Mouse (Mus musculus): ENCODE measurements at regions not wholly inside any gene's neighbourhood (a gene's known extent, or its start where the extent isn't known, plus 50 kb on each side); places are given as distances from the start of the nearest gene placed in this dataset.
A peak's percentile ranks its signal among the peaks of the same experiment; 100 is the strongest.

- peak overlapping the region; percentile 72 for H3K27ac ChIP-seq
- DNase-seq (ENCODE audit: low spot score in 2 of 2) = no peak
- TF ChIP-seq CTCF (conservative IDR thresholded peaks at IDR 0.05) = no peak
- no peak overlapping the region for H3K4me3 ChIP-seq
Measured at GRCm38 (mm10) chr3:15110037-15110748, 221.9 kb downstream of the Gm9733 start.

GRCm38 (mm10) chr3:15112177-15112838 lies 219.8 kb downstream of the Gm9733 start:
- Histone ChIP-seq H3K4me3 (no peak overlapping the region), H3K27ac (peak overlapping the region; percentile 79)
- peak in 1 of 2 experiments; percentile 11 for DNase-seq (ENCODE audit: low spot score in 2 of 2)
- no peak for TF ChIP-seq CTCF (conservative IDR thresholded peaks at IDR 0.05)

DNA sequence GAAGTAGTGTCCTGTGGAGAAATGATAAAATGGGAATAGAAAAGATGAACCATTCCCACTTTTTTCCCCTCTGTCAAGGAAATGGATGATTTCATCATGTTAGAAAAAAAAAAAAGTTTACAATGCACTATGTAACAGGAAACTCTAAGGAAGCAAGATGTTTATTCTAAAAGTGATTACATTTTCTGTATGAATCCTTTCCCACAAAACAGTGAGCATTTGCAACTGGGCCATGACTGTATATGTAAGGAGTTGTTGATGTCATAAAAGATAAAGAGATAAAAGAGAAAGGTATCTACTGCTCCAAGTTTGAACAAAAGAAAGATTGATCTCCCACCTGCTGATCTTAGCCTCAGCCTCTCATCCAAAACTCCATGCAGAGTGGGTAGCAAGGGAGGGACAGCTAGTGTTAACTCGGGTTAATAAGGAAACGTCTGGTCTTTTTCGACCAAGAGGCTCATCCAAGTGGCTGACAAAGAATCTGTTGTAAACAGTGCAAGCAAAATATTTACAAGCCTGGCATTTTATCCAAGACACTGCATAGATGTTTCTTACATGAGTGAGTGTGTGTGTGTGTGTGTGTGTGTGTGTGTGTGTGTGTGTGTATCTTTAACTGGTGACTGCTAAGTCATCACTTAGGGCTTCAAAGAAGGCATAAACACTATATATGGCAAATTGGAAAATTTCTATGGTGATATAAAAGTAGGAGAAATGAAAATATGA lies 213.3 kb downstream of the Gm9733 start:
- DNase-seq (ENCODE audit: low spot score in 2 of 2) = no peak
- Histone ChIP-seq H3K4me3 (no peak overlapping the region), H3K27ac (no peak overlapping the region)
- no peak for TF ChIP-seq CTCF (conservative IDR thresholded peaks at IDR 0.05)

GRCm38 (mm10) chr3:15126736-15127135 lies 205.4 kb downstream of the Gm9733 start:
- no peak for DNase-seq (ENCODE audit: low spot score in 2 of 2)
- TF ChIP-seq CTCF (conservative IDR thresholded peaks at IDR 0.05) = no peak
- H3K27ac ChIP-seq = no peak overlapping the region
- no peak overlapping the region for H3K4me3 ChIP-seq

GRCm38 (mm10) chr3:15128370-15128769 lies 203.7 kb downstream of the Gm9733 start:
- Histone ChIP-seq H3K4me3 (no peak overlapping the region), H3K27ac (no peak overlapping the region)
- no peak for TF ChIP-seq CTCF (conservative IDR thresholded peaks at IDR 0.05)
- no peak for DNase-seq (ENCODE audit: low spot score in 2 of 2)

DNA sequence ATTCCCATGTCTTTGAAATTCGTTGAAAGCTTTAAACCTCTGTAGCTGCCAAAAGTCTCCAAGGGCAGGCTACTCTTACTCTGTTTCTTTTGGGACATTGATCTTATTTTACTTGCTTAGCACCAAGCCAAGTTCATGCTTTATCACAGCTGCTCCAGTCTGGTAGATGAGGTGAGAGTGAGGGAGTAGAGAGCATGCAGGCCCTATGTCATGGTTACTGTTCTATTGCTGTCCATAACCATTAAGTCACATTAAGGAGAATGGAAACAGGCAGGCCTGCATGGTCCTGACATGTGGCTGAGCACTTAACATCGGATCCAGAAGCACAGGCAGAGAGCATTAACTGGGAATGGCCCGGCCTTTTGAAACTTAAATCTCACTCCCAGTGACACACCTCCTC lies 203.1 kb downstream of the Gm9733 start:
- TF ChIP-seq CTCF (conservative IDR thresholded peaks at IDR 0.05) = no peak

GRCm38 (mm10) chr3:15129729-15130369 lies 202.3 kb downstream of the Gm9733 start:
- DNase-seq (ENCODE audit: low spot score in 2 of 2) = no peak
- no peak overlapping the region for H3K27ac ChIP-seq
- no peak overlapping the region for H3K4me3 ChIP-seq
- TF ChIP-seq CTCF (conservative IDR thresholded peaks at IDR 0.05) = no peak

More for the DNA sequence above, 203.1 kb downstream of the Gm9733 start:
- no peak for DNase-seq (ENCODE audit: low spot score in 2 of 2)
- Histone ChIP-seq H3K4me3 (no peak overlapping the region), H3K27ac (no peak overlapping the region)

DNA sequence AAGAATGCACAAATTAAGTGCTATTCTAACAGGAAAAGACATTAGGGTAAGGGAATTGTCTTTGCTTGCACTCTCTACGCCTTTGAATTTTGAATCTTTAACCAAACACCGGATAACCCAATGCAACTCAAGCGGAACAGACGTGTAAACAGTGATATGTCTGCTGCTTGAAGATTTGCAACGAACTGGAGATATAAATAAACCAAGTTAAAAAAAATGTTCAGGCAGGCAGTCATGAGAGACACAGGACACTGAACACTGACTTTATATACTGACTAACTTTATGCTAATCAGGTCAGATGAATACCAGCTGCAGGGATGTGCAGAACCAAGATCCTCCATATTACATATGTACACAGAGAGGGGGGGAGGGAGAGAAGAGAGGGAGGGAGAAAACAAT lies 200.0 kb downstream of the Gm9733 start:
- DNase-seq (ENCODE audit: low spot score in 2 of 2) = no peak
- Histone ChIP-seq H3K4me3 (no peak overlapping the region), H3K27ac (no peak overlapping the region)
- TF ChIP-seq CTCF (conservative IDR thresholded peaks at IDR 0.05) = no peak

GRCm38 (mm10) chr3:15139550-15139949 lies 192.6 kb downstream of the Gm9733 start:
- H3K27ac ChIP-seq = no peak overlapping the region
- DNase-seq (ENCODE audit: low spot score in 2 of 2) = peak in 1 of 2 experiments; percentile 5
- TF ChIP-seq CTCF (conservative IDR thresholded peaks at IDR 0.05) = no peak
- no peak overlapping the region for H3K4me3 ChIP-seq

- TF ChIP-seq CTCF (conservative IDR thresholded peaks at IDR 0.05) = no peak
- no peak for DNase-seq (ENCODE audit: low spot score in 2 of 2)
- no peak overlapping the region for H3K4me3 ChIP-seq
Measured at GRCm38 (mm10) chr3:15153710-15154109, 178.4 kb downstream of the Gm9733 start.

DNA sequence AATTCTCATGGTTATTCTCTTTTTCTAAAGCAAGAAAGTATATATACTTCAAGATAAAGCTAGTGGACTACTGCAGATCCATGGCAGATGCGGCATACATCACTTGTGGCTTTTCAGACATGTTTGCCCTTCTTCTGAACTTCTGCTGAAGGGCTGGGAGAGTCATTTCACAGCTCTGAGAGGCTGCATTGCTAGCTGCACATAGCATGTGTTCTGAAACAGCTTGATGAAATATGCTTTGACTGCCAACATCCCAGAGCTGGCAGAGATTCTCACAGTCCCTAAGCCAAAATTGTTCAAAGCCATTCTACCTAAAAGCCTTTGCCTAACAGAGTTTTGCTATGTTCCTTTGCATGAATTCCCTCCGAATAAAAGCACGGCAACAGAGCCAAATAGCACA lies 177.9 kb downstream of the Gm9733 start:
- Histone ChIP-seq H3K27ac (peak overlapping the region; percentile 59), H3K4me3 (no peak overlapping the region)
- no peak for TF ChIP-seq CTCF (conservative IDR thresholded peaks at IDR 0.05)
- peak; percentile 77 to 89 for DNase-seq (ENCODE audit: low spot score in 2 of 2)

More at GRCm38 (mm10) chr3:15153710-15154109, 178.4 kb downstream of the Gm9733 start:
- H3K27ac ChIP-seq = peak overlapping the region; percentile 59; the same call in 1 of the 2 replicates

DNA sequence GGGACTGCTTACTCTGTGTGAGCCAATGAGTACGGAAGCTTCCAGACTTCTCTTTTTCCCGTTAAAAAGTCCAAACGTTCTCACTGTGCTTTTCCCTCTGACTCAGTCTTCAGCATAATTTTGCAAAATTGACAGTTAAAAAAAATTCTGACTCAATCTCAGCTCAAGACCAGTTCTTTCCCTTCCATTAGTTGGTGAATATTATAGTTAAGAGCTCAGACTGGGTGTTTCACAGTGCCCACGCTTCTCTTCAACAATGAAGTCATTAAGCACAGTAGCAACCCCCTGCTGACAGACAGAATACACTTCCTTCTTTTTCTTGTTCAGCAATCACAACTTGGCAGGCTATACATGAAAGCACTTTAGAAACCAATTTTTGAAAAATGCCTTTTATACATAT lies 175.4 kb downstream of the Gm9733 start:
- peak; percentile 16 to 55 for DNase-seq (ENCODE audit: low spot score in 2 of 2)
- Histone ChIP-seq H3K4me3 (no peak overlapping the region), H3K27ac (peak overlapping the region; percentile 50; the same call in 1 of the 2 replicates)
- TF ChIP-seq CTCF (conservative IDR thresholded peaks at IDR 0.05) = no peak

- no peak for DNase-seq (ENCODE audit: low spot score in 2 of 2)
- H3K27ac ChIP-seq = no peak overlapping the region
- no peak overlapping the region for H3K4me3 ChIP-seq
- no peak for TF ChIP-seq CTCF (conservative IDR thresholded peaks at IDR 0.05)
Measured at GRCm38 (mm10) chr3:15157842-15158241, 174.3 kb downstream of the Gm9733 start.
